Mouse (Mus musculus) CH12.LX (cell line): ENCODE results near the gene Kcnip3.

Source experiments
- CHD2 ChIP-seq: IDR thresholded peaks from 2 replicates; pipeline ENCODE4 v1.6.1; 2011; ENCODE audit warnings: low read length, improper control_type of control experiment
- CTCF ChIP-seq, 2 experiments: IDR thresholded peaks in 1 of 2; conservative IDR thresholded peaks in 1 of 2; 2 replicates each; pipeline ENCODE4 v1.5.1; 2011 to 2012; ENCODE audit warnings: low read depth in 2 of 2, low read length in 2 of 2, improper control_type of control experiment in 1 of 2, inconsistent platforms in 1 of 2, mild to moderate bottlenecking in 1 of 2, moderate library complexity in 1 of 2
- E2F4 ChIP-seq: IDR thresholded peaks from 2 replicates; pipeline ENCODE4 v1.6.1; 2011; ENCODE audit warnings: low read depth, low read length, improper control_type of control experiment; ENCODE audit not compliant: insufficient replicate concordance
- ELF1 ChIP-seq: IDR thresholded peaks from 2 replicates; pipeline ENCODE4 v1.6.1; 2014; ENCODE audit warnings: low read depth, mild to moderate bottlenecking, inconsistent platforms, low read length, improper control_type of control experiment
- EP300 ChIP-seq: IDR thresholded peaks from 2 replicates; pipeline ENCODE4 v1.6.1; 2011; ENCODE audit warnings: low read length, improper control_type of control experiment
- JUND ChIP-seq: conservative IDR thresholded peaks from 2 replicates; pipeline ENCODE4 v1.6.1; 2011; ENCODE audit warnings: low read depth, low read length, improper control_type of control experiment
- MAFK ChIP-seq: IDR thresholded peaks from 2 replicates; pipeline ENCODE4 v1.6.1; 2011; ENCODE audit warnings: low read length, improper control_type of control experiment; ENCODE audit not compliant: insufficient replicate concordance
- MAX ChIP-seq: IDR thresholded peaks from 2 replicates; pipeline ENCODE4 v1.6.1; 2011; ENCODE audit warnings: low read length, improper control_type of control experiment
- MYC ChIP-seq: IDR thresholded peaks from 2 replicates; pipeline ENCODE4 v1.6.1; 2011; ENCODE audit warnings: low read depth, mild to moderate bottlenecking, improper control_type of control experiment, low read length
- POLR2A ChIP-seq: IDR thresholded peaks from 2 replicates; pipeline ENCODE4 v1.6.1; 2011; ENCODE audit warnings: low read depth, mild to moderate bottlenecking, improper control_type of control experiment, low read length
- RAD21 ChIP-seq: IDR thresholded peaks from 2 replicates; pipeline ENCODE4 v1.6.1; 2011; ENCODE audit warnings: low read depth, mild to moderate bottlenecking, low read length, improper control_type of control experiment, moderate library complexity
- RCOR1 ChIP-seq: conservative IDR thresholded peaks from 2 replicates; pipeline ENCODE4 v1.6.1; 2012; ENCODE audit warnings: low read depth, mild to moderate bottlenecking, inconsistent platforms, low read length, improper control_type of control experiment
- SIN3A ChIP-seq: IDR thresholded peaks from 2 replicates; pipeline ENCODE4 v1.6.1; 2012; ENCODE audit warnings: low read length, improper control_type of control experiment, inconsistent platforms

- TF ChIP-seq JUND: no peak
- TF ChIP-seq CTCF (conservative IDR thresholded peaks at IDR 0.05 in 1 of 2, IDR thresholded peaks at IDR 0.05 in 1 of 2; ENCODE audit: low read depth in 2 of 2, low read length in 2 of 2): no peak
- TF ChIP-seq E2F4: no peak
- no peak for TF ChIP-seq SIN3A
- no peak for TF ChIP-seq RCOR1
- no peak for TF ChIP-seq ELF1
- TF ChIP-seq EP300: no peak
- TF ChIP-seq POLR2A: no peak
- TF ChIP-seq MAX: no peak
- no peak for TF ChIP-seq MAFK
- TF ChIP-seq RAD21: no peak
- no peak for TF ChIP-seq MYC
- no peak for TF ChIP-seq CHD2
Measured at GRCm38 (mm10) chr2:127483001-127483400, 38.9 kb downstream of the Kcnip3 start.
